Mouse (Mus musculus) mesoderm, embryonic 11.5 days (tissue): Measurements from ENCODE around the gene Pramef12.
"Not testable (repeated sequence)": the region's sequence is repeated elsewhere in the genome, so short reads cannot be mapped to it uniquely, and the experiment has no call there.

Experiments used
- DNase-seq: peaks from one replicate; pipeline ENCODE4 v3.0.0-alpha.2; 2012; ENCODE audit warnings: low read depth, low spot score

Gene Pramef12

DNA sequence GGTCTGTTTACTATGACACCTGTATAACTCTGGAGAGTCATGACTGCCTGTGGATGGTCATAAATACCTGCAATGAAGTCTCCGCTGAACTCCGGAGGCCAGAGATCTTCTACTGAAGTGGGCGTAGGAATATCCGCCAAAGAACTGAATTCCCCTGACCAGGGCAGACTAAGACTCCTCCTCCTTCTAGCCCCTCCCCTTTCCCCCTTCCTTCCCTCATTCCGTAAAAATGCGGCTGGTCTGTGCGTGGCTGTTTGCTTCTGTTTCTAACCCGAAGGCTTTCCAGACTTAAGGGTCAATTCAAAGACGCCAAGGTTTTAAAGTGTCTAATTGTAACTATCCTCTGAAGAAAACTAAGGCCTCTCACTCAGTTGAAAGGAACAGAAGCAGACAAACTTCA lies at the start of gene Pramef12:
Pramef12 (minus strand) TSS at position 175 of the 400 bp plus-strand sequence.
- no peak for DNase-seq

DNA sequence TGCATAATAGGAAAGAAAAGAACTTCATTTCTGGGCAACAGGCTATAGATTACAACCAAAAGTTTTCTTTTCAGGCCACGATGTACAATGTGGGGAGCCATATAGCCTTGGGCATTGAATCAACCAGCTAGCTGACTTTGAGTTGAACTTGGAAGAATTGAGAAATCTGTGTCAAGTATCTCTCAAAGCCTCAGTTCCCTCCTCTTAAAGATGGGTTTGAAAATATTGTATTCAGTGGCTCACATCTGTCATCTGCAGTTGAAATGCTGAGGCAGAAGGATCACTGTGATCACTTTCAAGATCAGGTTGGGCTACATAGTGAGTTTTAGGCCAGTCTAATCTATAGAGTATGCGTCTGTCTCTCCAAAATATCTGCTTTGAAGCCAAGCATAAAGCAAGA lies 45.0 kb upstream of the Pramef12 start, which contains the start of gene Gm9944:
Gm9944 (minus strand) TSS at position 101 of the 400 bp plus-strand sequence.
- no peak for DNase-seq

DNA sequence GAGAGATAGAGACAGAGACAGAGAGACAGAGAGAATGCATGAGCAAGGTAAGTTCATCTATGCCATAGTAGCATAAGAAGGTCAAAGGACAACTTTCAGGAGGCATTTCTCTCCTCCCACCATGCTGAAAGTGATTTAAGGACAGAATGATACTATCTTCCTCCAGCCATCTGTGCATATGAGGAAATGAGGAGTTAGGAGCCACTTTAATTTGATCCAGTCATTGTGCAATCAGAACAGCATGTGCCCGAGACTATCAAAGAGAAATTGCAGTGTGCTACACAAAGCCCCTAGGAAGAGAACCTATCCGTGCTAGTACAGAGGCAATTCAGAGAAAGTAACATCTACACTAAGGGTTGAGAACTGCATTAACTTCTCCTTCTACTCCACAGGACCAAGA lies 40.3 kb upstream of the Pramef12 start:
- DNase-seq = no peak

DNA sequence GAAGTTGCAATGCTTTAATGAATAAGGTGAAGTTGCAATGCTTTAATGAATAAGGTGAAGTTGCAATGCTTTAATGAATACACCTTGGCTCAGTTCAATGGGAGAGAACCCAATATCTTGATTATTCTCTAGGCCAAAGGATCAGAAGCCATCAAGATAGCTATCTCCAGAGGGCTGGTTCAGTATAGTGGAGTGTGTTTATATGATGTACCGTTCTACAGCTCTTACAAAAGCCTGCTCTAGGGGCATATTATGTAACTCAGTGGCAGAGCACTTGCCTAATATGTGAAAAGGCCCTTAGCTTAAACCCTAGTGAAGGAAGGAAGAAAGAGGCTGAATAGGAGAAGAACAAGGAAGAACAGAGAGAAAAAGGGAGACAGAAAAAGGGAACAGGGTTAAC lies 33.3 kb upstream of the Pramef12 start:
- DNase-seq = no peak

GRCm38 (mm10) chr4:144441095-144441494 lies 32.8 kb upstream of the Pramef12 start:
- no peak for DNase-seq

DNA sequence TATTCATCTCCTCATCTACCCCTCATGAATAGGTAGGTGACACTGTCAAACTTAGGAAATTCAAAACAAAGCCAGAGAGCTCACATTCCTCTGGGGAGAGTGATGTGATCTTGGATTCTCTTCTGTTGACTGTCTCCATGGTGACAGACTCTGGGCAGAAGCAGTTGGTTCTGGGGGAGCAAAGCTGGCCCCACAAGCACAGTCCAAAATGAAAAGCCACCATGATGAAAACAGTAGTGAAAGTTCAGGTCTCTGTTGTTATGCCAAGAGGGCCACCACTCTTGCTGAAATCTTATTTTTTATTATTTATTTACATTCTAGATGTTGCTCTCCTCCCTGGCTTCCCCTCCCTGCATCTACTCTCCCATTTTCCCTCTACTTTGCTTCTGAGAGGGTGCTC lies 30.4 kb upstream of the Pramef12 start, which contains the start of gene 1700012P22Rik:
1700012P22Rik (minus strand) TSS at position 101 of the 400 bp plus-strand sequence.
- no peak for DNase-seq

GRCm38 (mm10) chr4:144433216-144433615 lies 25.0 kb upstream of the Pramef12 start:
- no peak for DNase-seq

GRCm38 (mm10) chr4:144430723-144431122 lies 22.5 kb upstream of the Pramef12 start:
- DNase-seq = no peak

DNA sequence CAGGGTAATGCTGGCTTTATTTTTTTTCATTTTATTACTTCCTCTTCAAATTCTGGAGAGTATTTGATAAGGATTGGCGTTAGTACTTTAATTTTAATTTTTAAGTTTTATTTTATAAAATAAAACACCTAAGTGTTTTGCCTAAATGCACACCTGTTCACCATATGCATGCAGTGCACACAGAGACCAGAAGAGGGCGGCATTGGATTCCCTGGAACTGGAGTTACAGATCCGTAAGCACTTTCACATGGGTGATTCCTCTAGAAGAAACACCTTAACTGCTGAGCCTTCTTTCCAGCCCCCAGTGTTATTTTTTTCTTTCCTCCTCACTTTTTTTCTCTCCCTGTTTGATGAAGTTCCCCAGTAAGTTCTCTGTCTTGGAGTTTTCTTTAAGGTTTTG lies 20.6 kb upstream of the Pramef12 start:
- DNase-seq = peak; percentile 58

DNA sequence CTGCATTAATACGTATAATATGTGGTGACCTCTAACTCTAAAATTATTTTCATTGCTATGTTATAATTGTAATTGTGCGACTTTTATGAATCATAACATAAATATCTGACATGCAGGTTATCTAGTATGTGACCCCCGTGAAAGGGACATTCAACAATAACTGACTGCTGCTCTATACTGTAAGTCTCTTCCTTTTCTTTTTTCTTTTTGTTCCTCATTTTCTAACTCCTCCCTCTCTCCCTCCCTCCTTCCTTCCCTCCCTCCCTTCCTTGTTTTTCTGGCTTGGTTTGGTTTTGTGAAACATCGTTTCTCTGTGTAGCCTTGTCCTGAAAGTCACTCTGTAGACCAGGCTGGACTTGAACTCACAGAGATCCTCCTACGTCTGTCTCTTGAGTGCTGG lies 16.3 kb upstream of the Pramef12 start:
- no peak for DNase-seq

DNA sequence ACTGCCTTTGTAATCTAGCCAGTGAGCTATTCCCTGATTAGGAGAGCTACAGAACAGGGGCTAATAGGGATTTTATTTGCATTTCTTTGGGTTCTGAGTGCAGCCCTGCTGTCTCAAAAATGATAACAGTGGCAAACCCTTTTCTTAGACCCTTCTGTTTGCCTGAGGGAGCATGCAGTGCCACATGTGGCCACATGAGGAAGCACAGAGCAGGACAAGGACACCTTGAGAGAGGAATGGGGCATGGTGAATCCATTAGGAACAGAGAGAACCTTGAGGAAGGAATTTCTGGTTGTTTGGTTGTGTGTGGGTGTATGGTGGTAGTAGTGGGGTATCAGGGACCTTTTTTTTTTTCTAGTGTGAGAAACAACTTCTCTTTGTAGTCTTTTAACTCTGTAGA lies 12.4 kb upstream of the Pramef12 start:
- DNase-seq = peak; percentile 16

- DNase-seq = no peak
These were observed 2.0 kb downstream of the Pramef12 start for GRCm38 (mm10) chr4:144406261-144406660.

DNA sequence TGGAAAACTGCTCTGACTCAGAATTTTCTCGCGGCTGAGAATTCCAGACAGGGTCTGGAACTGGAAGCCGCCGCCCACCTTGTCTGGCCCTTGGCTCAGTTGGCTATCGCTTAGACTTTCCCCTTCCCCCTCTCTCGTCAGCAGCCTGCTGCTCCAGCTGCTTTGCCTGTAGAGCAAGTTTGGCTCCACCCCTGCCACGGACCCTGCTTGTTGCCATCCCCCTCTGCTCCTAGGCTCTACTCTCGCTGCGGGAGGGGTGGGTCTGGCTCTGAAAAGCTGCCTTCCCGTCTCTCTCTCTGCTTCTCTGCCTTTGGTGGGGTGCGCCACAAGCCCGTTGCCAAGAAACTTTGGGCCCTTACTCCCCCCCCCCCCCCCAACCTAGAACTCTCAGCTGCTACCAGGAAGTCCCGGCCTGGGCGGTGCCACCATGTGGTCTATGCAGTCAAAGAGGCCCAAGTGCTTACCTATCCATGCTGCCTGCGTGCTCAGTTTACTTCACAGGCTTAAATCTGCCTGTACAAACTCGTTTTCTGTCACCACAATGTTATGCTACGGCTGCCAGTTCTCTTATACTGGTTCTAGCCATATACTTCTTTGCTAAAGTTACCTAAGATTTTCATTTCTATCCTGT lies 3.7 kb downstream of the Pramef12 start:
- peak; percentile 70 for DNase-seq

GRCm38 (mm10) chr4:144402712-144403111 lies 5.6 kb downstream of the Pramef12 start:
- no peak for DNase-seq

DNA sequence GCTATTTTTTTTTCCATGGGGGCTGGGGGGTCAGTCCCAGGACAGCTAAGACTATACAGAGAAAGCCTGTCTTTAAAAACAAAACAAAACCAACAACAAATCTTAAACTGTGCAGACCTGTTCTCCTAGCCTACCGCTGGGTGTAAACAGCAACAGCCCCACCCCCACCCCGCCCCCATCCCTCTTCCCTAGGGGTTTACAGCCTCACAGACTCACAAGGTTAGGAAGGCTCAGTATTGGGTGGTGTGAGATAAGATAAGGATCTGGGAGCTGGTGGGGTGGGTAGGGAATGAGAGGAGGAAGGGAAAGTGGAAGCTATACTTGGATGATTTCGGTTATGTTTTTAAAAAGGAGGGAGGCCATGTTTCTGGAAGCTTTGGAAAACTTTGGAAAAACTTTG lies 11.9 kb downstream of the Pramef12 start:
- no peak for DNase-seq

GRCm38 (mm10) chr4:144377911-144378310 lies 30.4 kb downstream of the Pramef12 start, which contains the start of gene Pramef20:
Gene Pramef20, minus strand, starts transcription at chr4:144377933.
- no peak for DNase-seq

GRCm38 (mm10) chr4:144357642-144358041 lies 50.6 kb downstream of the Pramef12 start, which contains the start of gene Gm13119:
Gene Gm13119, plus strand, starts transcription at chr4:144357942.
- not testable (repeated sequence) for DNase-seq
